Mouse (Mus musculus) spleen, adult 2 months (tissue): Measurements from ENCODE around the gene Nup62. TPM values are rescaled to one million over a fixed set of nuclear protein-coding genes. Genes with fewer than 3 reads are reported as not detected.

Experiments
- DNase-seq, 2 experiments: peaks; one replicate each; pipeline versions ENCODE4 v3.0.0 to v3.0.0-alpha.2; 2012 to 2021; ENCODE audit warnings: low spot score in 2 of 2, low read depth in 1 of 2
- H3K27ac ChIP-seq: fragments of 200-500 bp; 2 replicates; pipeline ENCODE4 v1.5.1; 2012; ENCODE audit warnings: low read length, inconsistent platforms; ENCODE audit not compliant: insufficient read depth
- H3K27me3 ChIP-seq: fragments of 200-500 bp; 2 replicates; pipeline ENCODE4 v1.6.1; 2012; ENCODE audit warnings: mild to moderate bottlenecking, moderate library complexity, low read length, inconsistent platforms; ENCODE audit not compliant: control insufficient read depth, insufficient read depth
- H3K36me3 ChIP-seq: fragments of 200-500 bp; 2 replicates; pipeline ENCODE4 v1.6.1; 2012; ENCODE audit warnings: mild to moderate bottlenecking, low read length, inconsistent platforms; ENCODE audit not compliant: control insufficient read depth, insufficient read depth
- H3K4me1 ChIP-seq: fragments of 200-500 bp; 2 replicates; pipeline ENCODE4 v1.6.1; 2011; ENCODE audit warnings: inconsistent platforms; ENCODE audit not compliant: control insufficient read depth, insufficient read depth, insufficient read length
- H3K4me3 ChIP-seq: fragments of 200-500 bp; 2 replicates; pipeline ENCODE4 v1.5.1; 2011; ENCODE audit warnings: mild to moderate bottlenecking, inconsistent platforms; ENCODE audit not compliant: insufficient read depth, insufficient read length; ENCODE audit errors: extremely low read depth
- CTCF ChIP-seq: fragments of 200-500 bp; IDR thresholded peaks from 2 replicates; pipeline ENCODE4 v1.5.1; 2011; ENCODE audit warnings: mild to moderate bottlenecking, inconsistent platforms; ENCODE audit not compliant: insufficient read depth, insufficient read length, insufficient replicate concordance; ENCODE audit errors: extremely low read depth
- POLR2A ChIP-seq: fragments of 200-500 bp; IDR thresholded peaks from 2 replicates; pipeline ENCODE4 v1.6.1; 2011; ENCODE audit warnings: low read depth, low read length, inconsistent platforms
- WGBS: fragments of 180-500 bp; shearing (Covaris S2); methylation state at CpG from one replicate; pipeline ENCODE4 v1.1.7; 2018; 5-methylcytosine and 5-hydroxymethylcytosine counted together
- polyA plus RNA-seq: library from polyadenylated mRNA; depleted of rRNA; stranded (reverse); fragments of >200 nt; gene quantifications from 2 replicates; pipeline ENCODE4 v1.2.3, GENCODE M21; 2012

Nup62 gene
- polyA plus RNA-seq, 1 experiment, result 43.8 TPM

DNA sequence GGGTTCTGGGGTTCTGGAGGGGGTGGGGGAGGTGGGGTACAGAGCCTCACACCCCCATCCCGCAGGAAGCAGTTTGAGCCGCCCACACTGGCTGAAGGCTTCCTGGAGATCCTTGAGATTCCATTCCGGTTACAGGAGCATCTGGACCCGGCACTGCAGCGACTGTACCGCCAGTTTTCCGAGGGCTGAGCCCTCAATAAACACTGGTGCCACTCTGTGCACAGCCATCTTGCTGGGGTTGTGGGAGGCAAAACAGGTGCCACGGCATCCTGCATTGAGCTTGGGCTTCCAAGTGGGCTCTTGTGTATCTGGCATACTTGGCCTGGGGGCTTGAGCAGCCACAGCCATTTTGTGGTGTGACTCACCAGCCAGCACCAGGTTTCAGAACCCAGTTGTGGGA is 46.5 kb downstream of the Nup62 start:
- no peaks in the 10 kb centered on the region for H3K27me3 ChIP-seq
- peaks cover 23% of the 10 kb centered on the region for H3K36me3 ChIP-seq
- peaks cover 9% of the 10 kb centered on the region; the same call in 1 of the 2 replicates for H3K4me1 ChIP-seq
- DNase-seq, result no peak
- no peak overlapping the region for H3K27ac ChIP-seq
- H3K4me3 ChIP-seq, result no peak overlapping the region
- WGBS, result 96% methylated on average over 8 of the region's 8 CpGs
- TF ChIP-seq CTCF (no peak), POLR2A (no peak)

DNA sequence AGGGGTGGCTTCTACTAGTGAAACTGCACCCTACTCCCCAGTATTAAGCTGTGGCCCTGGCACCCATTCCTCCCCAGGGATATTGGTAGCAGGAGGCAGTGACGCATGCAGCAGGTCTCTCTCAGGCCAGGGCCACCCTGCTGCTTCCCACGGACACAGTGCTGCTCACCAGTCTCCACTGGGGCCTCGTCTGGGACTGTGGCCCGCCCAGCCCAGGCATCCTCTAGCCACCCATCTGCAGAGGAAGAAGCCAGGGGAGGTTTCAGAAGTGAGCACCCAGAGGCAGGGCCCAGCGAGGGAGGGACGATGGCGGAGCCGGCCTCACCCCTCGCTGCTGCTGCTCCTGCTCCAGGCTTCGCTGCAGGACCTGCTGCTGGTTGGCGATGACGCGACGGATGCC is 47.3 kb downstream of the Nup62 start:
- 92% methylated on average over 14 of the region's 14 CpGs for WGBS
- no peak overlapping the region for H3K4me3 ChIP-seq
- TF ChIP-seq POLR2A (no peak), CTCF (no peak)
- no peak overlapping the region for H3K27ac ChIP-seq
- H3K27me3 ChIP-seq, result no peaks in the 10 kb centered on the region
- peaks cover 9% of the 10 kb centered on the region; the same call in 1 of the 2 replicates for H3K4me1 ChIP-seq
- no peak for DNase-seq
- H3K36me3 ChIP-seq, result peaks cover 23% of the 10 kb centered on the region

DNA sequence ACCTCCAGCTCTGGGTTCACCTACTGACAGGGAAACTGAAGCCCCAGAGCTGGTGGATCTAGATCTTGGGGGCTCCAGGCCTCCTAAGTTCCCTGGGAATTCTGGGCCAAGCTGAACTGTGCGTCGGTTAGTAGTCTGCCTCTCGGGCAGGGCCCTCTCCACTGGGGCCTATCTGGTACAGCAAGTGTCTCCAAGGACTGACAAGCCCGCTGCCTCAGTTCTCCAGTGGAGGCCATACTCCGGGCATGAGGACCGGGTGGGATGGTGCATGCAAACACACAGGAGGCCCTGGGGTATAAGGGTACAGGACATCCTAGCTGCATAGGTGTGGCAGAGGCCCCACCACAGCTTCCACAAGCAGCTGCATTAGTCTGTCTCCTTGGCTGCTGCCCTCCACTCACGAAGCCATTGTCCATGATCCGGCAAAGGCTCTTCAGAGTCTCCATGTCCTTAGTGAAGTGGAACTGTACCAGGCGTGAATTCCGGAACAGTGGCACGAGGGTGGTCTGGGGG is 48.1 kb downstream of the Nup62 start:
- Histone ChIP-seq H3K36me3 (peaks cover 23% of the 10 kb centered on the region), H3K27ac (no peak overlapping the region), H3K4me3 (no peak overlapping the region), H3K27me3 (no peaks in the 10 kb centered on the region; the same call in 1 of the 2 replicates), H3K4me1 (peaks cover 13% of the 10 kb centered on the region; the same call in 1 of the 2 replicates)
- DNase-seq, result no peak
- WGBS, result 92% methylated on average over 11 of the region's 11 CpGs
- TF ChIP-seq CTCF (no peak), POLR2A (no peak)

DNA sequence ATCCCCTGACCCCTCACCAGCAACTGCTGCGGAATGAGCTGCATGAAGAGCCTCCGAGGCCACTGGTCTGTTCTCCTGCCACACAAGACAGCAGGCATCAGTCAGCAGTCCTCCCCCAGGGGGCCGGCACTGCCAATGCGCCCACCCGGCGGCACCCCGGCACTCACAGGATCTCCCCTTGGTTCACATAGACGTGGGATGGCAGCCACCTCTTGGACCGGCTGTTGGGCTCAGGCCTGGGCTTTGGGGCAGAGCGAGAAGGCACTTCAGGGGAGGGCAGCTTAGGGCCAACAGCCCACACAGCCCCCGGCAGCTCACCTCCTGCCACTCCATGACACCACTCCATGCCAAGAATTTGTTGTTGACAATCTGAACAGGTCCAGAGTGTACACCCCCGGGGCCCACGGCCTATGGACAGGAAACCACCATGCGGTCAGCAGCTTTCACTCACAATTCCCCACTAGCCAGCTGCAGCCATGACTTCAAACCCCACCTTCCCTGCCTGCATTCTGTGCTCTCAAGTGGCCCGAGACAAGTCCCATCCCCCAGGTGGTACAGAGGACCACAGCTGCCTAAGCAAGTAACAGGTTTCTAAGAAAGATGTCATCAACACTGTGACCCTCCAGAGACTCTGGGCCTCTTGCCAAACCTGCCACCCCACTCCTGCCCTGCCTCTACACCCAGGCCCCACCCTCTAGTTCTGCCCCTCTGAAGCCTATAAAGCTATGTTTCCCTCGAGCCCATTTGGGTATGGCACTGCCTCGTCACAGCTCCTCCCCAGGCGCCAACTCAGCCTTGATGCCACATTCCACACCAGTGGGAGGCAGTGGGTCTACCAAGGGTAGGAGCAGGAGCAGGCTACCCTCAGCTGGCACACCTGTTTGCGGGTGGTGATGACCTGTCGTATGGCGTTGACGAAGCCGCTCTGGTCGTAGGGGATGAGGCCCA is 49.0 kb downstream of the Nup62 start:
- H3K4me3 ChIP-seq, result no peak overlapping the region
- H3K36me3 ChIP-seq, result peaks cover 23% of the 10 kb centered on the region
- no peak for DNase-seq
- H3K4me1 ChIP-seq, result peaks cover 13% of the 10 kb centered on the region; the same call in 1 of the 2 replicates
- H3K27ac ChIP-seq, result no peak overlapping the region
- no peaks in the 10 kb centered on the region; the same call in 1 of the 2 replicates for H3K27me3 ChIP-seq
- TF ChIP-seq CTCF, result no peak
- no peak for TF ChIP-seq POLR2A
- WGBS, result 81% methylated on average over 24 of the region's 24 CpGs

DNA sequence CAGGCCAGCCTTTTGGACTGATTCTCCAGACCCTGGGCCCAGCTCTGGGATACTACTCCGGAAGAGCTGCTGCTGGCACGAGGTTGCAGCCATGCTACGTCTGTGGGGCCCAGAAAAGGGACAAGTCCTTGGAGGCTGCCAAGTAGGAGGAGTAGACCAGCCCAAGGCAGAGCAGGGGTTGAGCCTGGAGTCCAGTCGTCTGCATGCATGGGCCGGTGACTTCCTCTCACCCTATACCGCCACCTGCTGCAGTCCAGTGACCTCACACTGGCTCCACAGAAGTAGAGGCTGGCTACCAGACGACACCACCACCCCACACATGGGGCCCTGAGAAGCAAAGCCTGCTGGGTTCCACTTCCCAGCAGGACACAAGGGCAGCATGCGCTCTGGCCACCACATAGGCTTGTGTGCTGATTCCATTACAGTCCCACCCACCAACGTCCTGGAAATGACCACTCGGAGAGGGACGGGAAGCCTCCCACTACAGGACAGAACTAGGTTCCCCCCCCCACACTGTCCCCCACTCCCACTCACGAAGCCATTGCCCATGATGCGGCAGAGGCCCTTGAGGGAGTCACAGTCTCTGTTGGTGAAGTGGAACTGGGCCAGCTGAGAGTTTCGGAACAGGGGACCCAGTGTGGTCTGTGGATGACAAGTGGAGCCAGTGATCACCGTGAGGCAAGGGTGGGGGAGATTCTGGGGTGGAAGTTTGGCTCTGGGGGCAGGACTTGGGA is 50.6 kb downstream of the Nup62 start:
- 54% methylated on average over 15 of the region's 15 CpGs for WGBS
- no peak overlapping the region for H3K4me3 ChIP-seq
- H3K4me1 ChIP-seq, result peaks cover 13% of the 10 kb centered on the region; the same call in 1 of the 2 replicates
- H3K36me3 ChIP-seq, result peaks cover 21% of the 10 kb centered on the region
- DNase-seq, result no peak
- H3K27ac ChIP-seq, result no peak overlapping the region
- no peaks in the 10 kb centered on the region; the same call in 1 of the 2 replicates for H3K27me3 ChIP-seq
- TF ChIP-seq POLR2A (no peak), CTCF (no peak)

DNA sequence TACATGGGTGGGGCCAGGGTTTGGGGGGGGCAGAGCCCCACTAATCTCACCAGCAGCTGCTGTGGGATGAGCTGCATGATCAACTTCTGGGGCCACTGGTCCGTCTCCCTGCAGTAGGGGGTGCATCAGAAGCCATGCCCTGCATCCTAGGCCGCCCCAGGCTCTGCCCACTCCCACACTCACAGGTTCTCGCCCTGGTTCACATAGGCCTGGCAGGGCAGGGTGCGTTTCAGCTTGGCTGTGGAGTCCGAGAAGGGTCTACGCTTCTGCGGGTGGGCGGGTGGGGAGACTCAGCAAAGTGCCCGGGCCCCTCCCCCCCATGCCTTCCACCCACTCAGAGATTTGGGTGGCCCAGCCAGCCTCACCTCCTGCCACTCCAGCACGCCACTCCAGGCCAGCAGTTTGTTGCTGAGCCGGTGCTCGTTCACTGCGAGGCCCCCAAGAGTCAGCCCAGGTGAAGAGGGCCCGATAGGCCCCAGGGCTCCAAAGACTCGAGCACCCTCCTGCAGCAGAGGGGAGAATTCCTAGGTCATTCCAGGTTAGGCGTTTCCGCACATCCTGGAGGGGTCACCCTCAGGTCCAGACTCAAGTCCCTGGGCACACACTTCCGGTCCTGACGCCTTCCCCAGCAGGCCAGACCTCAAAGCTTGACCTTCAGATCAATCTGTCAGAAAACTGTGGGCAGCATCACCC is 51.3 kb downstream of the Nup62 start:
- no peak for DNase-seq
- H3K27ac ChIP-seq, result no peak overlapping the region
- peaks cover 17% of the 10 kb centered on the region for H3K36me3 ChIP-seq
- peaks cover 13% of the 10 kb centered on the region; the same call in 1 of the 2 replicates for H3K4me1 ChIP-seq
- no peaks in the 10 kb centered on the region; the same call in 1 of the 2 replicates for H3K27me3 ChIP-seq
- no peak overlapping the region for H3K4me3 ChIP-seq
- WGBS, result 85% methylated on average over 18 of the region's 19 CpGs
- no peak for TF ChIP-seq CTCF
- TF ChIP-seq POLR2A, result no peak
